Mouse (Mus musculus): ENCODE measurements around the gene Samd8.

DNA sequence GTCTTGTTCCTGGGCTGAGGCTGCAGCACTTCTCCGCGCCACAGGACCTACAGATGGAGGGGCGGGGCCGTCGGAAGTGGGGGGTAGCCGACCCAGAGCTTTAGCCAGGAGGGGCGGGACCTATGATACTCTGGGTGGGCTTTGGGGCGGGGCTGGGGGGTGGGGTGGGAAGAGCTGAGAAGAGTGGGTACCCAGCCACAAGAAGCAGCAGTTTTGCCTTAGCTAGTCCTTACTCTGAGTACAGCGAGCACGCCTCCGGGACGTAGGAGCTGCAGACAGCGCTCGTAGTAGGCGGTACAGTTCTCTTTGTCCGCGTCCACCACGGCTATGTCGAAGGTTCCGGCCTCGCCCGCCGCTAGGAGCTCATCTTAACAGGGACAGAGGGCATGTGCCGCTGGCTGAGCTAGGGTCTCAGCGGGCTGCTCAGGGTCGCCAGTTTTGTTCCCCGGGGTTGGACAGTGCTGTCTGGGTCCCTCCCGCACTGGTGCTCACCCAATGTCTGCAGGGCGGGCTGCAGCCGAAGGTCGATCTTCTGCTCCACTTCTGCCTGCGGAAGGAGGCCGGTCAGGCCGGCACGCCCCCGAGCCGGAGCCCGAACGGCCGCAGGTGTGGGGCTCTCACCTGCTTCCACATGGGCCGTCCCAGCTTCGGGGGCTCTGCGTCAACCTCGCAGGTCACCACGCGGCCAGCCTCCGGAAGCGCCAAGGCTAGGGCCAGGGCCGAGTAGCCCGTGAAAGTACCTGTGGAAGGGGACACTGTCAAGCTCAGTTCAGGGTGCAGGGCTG, 97.2 kb downstream of the Samd8 start:
- no peak for TF ChIP-seq POLR2A (IDR thresholded peaks at IDR 0.05; ENCODE audit: insufficient read depth, low read length)
- no peak for TF ChIP-seq CTCF (IDR thresholded peaks at IDR 0.05; ENCODE audit: low read depth, low read length)
- TF ChIP-seq EP300 (IDR thresholded peaks at IDR 0.05; ENCODE audit: insufficient read depth, low read depth, low read length) = 0 out of 2 replicates have a peak, but pooled peaks have one; percentile 41
